Mouse (Mus musculus) cerebellum, postnatal 10 days (tissue): ENCODE data around the gene Rbm38.

ENCODE experiments used
- DNase-seq, 2 experiments: peaks; one replicate each; pipeline ENCODE4 v3.0.0; 2021; ENCODE audit warnings: mixed read lengths in 2 of 2

Rbm38 gene

DNA sequence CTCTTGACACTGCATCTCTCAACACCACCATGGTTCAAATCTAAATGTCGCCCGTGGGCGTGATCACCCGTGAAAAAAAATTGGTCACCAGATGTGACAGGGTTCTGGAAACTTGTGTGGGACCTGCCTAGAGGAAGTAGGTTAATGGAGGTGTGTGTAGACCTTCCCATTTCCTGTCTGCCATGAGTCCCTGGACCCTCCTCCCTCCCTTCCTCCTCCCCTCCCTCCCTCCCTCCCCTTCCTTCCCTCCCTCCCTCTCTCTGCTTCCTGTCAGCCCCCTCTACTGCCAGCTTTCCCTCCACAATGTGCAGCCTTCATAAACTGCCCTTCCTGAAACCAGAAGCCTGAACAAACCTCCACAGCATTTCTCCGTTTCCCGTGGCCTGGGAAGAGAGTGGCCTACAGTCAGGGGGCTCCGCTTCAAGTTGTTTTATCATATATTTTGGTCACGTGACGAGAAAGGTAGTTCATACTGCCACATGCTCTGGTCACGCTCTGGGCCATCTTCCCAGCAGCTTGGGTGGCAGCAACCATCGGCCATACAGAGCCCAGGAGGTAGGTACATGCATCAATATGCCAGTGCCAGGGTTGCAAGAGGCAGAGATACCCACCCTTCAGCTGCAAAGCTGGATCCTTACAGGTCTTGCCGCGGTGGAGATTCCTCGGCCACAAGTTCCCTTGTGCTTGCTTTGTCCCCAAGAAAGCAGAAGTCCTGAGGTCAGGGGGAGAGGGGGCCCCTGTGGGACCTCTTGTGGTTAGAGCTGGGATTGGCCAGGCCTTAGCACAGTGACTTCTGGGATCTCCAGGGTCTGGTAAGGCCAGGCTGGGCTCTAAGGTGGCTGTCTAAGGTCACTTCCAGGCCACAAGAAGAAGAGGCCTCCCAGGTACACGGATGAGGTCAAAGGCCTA, 41.4 kb downstream of the Rbm38 start:
- no peak for DNase-seq

DNA sequence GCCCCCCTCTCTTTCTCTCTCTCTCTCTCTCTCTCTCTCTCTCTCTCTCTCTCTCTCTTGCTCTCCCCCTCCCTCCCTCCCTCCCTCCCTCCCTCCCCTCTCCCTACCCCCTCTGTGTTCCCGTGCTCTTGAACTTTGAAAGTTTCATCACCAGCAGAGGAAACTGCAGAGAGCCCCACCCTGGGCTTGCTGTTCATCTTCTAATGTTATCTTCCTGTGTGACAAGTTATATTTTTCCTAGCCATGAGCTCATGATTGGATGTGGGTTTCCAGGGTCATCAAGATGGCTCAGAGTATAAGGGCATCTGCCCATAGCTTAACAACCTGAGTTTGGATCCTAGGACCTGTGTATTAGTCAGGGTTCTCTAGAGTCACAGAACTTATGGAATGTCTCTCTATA, 42.9 kb downstream of the Rbm38 start:
- DNase-seq, result no peak

DNA sequence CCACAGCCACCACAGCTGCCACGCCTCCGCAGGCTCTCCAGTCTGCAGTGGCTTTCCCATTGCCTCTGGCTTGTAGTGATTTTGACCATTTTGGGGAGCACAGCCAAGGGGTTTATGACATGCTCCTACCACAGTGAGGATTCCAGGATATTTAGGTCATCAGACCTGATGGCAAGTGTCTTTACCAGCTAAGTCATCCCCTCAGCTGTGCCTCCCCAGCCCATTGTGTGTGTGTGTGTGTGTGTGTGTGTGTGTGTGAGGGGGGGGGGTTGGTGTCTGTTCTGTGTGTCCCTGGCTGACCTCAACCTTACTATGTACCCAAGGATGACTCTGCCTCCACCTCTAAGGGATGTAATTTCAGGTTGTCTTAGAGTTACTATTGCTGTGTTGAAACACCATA, 44.6 kb downstream of the Rbm38 start:
- DNase-seq, result no peak

DNA sequence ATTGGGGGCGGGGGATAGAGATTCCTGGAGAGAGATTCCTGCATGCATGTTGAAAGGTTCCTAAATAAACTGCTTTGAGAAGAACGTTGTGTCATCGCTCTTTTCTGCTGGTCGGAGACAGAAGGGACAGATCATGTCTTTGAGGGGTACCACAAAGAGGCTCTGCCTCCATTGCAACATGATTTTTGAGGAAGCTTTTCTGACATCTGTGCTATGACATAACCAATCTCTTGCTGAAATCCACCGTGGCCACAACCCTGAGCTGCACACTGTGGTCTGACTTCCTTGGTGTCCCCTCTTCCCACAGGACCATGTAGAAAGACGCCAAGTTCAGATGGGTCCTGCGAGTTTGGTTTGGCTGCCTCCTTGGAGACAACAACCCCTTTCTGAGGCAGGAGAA, 52.6 kb downstream of the Rbm38 start:
- no peak for DNase-seq

DNA sequence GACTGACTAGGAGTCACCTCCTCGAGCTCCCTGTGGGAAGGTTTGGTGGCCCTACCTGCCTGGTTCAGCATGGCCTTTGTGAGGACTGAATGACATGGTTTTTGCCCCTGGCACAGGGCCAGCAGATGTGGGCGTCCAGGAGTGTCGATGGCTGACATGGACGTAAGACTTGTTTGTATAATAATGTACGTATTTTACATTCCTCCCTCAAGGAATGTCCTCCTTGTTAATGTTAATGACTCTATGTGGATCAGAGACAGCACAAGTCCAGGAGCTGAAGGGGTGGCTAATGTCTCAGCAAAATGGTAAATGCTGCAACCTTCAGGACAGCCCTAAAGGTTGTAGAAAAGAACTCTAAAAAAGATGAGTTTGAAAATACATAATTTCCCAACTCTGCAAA, 53.4 kb downstream of the Rbm38 start:
- DNase-seq, result no peak

DNA sequence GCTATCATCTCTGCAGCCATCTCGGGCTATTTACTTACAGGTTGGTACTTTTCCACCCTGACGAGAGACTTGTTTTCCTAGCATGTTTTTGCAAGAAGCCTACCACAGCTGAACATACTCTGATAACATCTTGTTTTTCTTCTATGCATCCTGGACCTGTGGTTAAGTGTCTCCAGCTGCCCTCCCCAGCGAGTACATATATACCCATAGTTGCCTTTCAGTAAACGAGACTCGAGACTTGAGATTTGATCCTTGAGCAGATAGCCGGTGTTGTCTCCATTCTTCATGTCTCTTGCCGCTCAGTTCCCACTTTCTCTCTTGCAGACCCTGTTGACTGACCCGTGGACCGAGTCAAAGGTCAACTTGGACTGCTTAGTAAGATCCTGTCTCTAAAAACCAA, 56.6 kb downstream of the Rbm38 start:
- no peak for DNase-seq

DNA sequence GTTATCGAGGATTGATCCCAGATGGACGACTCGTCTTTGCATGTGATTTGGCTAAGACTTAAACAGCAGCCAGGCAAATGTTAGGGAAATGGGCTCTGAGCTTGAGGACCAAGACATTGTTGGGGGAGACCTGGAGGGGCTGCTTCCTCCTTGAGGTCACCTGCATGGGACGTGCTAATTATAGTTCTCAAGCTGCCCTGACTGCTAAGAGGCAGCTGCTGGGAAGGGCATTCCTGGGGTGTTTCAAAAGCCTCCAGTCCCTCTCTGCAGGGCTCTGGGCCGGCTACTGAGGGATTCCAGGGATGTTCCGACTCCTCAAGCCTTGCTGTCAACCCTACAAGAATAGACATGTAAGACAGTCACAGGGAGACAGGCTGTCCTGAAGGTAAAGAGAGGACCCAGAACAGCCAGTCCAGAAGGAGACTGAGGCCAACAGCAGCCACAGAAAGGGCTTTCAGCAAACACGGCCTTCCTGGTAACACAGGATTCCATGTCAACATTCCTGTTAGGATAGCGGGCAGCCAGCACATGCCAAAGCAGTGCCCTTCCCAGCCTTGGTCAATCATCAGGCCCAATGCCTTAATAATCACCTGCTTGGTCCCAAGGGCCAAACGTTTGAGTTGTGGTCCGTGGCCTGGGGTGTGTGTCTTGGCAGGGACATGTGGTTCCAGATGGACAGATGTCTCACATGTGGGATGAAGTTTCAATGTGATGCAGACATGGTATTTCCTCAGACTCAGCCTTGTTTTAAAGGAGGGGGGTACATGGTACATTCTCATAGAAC, 59.7 kb downstream of the Rbm38 start:
- no peak for DNase-seq

DNA sequence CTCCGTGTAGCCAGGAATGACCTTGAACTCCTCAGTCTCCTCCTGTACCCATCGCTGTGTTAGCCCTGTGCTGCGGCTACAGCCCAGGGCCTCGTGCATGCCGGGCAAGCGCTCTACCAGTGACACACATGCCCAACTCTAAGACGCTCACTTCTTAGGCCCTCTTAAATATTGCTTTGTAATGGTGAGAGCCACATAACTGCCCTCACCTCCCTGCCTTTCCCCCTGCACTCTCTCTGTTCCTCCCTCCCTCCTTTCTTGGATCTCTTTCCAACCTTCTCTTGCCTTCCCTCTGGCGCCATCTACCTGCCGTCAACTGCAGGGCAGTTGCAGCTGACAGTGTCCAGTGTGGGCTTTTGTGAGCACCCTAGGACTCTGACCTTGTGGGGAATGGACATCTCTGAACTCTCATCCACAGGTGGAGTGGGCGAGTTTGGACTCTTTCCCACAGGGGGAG, 60.5 kb downstream of the Rbm38 start:
- DNase-seq, result peak; percentile 91 to 93

DNA sequence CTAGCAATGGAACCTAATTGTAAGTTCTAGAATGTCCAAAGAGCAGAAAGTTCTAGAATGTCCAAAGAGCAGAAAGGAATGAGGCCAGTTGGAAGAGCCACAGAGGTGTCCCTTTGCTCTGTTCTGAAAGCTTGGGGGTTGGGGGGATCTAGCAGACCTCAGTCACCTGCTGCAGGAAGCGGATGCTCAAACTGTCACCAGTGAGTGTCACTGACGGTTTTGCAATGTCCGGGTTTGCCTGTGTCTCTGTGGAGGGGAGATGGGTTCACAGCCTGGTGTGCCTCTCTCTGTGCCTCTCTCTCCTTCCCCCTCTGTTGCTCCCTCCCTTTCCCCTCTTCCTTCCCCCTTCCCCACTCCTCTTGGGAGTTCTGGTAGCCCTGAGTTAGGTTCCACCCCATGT, 62.4 kb downstream of the Rbm38 start:
- DNase-seq, result no peak

DNA sequence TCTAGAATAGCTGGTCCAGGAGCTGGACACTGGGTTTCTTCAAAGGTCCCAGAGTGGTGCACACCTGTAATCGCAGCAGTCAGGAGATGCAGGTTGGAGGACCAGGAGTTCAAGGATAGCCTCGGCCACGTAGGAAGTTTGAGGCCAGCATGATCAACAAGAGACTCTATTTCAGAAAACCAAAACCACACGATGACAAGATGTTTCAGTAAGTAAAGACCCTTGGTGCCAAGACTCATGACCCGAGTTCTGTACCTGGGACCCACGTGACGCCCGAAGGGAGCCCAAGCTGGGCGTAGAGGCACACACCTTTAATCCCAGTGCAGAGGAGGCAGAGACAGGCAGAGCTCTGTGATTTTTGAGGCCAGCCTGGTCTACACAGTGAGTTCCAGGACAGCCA, 62.8 kb downstream of the Rbm38 start:
- DNase-seq, result no peak

DNA sequence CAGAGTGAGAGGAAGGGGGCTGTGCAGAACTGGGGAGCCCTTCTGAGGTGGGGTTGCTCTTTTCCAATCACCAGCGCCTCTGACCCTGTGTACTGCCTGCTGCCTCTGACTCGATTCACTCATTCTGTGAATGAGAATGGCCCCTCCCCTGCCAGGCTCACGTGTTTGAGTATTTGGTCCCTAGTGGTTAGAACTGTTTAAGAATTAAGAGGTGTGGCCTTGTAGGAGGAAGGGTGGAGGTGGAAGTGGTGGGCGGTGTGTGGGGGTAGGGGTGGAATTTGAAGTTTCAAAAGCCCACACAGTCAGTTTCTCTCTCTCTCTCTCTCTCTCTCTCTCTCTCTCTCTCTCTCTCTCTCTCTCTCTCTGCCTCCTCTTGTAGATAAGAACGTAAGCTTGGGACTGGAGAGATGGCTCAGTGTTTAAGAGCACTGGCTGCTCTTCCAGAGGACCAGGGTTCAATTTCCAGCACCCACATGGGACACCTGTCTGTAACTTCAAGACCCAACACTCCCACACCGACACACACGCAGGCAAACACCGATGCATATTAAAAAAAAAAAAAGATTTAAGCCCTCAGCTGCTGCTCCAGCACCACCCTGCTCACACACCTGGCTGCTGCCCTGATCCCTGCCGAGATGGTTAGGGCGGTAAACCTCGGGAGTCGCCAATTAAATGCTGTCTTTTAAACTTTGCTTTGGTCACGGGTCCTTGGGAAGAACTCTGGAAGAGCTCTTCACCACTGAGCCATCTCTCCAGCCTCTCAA, 63.6 kb downstream of the Rbm38 start:
- no peak for DNase-seq
